Mouse (Mus musculus): ENCODE measurements around the gene Fam104a. TPM values are rescaled to one million over a fixed set of nuclear protein-coding genes. Genes with fewer than 3 reads are reported as not detected.

Fam104a gene
- 25.2 TPM for total RNA-seq (2023)

GRCm38 (mm10) chr11:113683957-113684706 lies at the start of gene Fam104a, which contains the start of gene D11Wsu47e:
Fam104a (minus strand) TSS chr11:113684155.
D11Wsu47e (plus strand) TSS chr11:113684412.

GRCm38 (mm10) chr11:113709731-113710256 lies 25.8 kb upstream of the Fam104a start, which contains the start of gene Cpsf4l:
Cpsf4l (minus strand) TSS chr11:113710017.

GRCm38 (mm10) chr11:113649353-113650210 lies 34.4 kb downstream of the Fam104a start, which contains the start of gene Slc39a11:
Slc39a11 (minus strand) TSS chr11:113650079.

DNA sequence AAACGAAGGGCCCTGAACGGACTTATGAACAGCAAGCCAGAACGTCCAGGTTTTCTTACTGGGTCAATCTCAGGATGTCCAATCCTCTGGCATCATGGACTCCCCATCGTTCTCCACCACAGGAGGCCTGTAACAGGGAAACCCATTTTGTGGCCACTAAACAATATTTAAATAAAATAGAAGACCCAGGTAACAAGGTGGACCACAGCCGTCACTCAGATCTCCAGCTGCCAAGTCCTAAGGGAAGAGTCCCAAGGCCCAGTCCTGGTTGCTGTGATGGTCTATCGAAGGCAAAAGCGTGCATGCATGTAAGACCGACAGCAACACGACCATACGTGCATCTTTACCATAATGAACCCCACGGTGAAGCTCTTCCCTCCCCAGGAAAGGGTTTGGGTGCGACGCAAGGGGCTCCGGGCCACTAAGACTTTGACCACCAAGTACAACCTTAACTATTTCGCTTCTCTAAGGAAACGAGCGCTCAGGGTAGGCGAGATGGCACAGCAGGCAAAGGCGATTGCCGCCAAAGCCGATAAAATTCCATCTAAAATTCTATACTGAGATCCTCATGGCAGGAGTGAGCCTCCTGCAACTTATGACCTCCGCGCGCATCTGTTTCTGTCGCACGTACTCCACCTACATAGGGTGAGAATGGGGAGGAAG lies 35.1 kb downstream of the Fam104a start, which contains the start of gene Cog1:
Gene Cog1, plus strand, starts transcription at position 480 of the 663 bp plus-strand sequence.

GRCm38 (mm10) chr11:113618672-113619419 lies 65.1 kb downstream of the Fam104a start, which contains the start of gene Sstr2:
Sstr2 (plus strand) TSS chr11:113619342.

Other genes starting within 250 kb of the Fam104a start
- gene Sstr2, start 64.8 kb downstream of the Fam104a start, total RNA-seq (2023), result not detected
- gene Cog1, start 35.0 kb downstream of the Fam104a start, total RNA-seq (2023), result 39.6 TPM
- 14.5 TPM for gene Slc39a11, start 34.1 kb downstream of the Fam104a start, total RNA-seq (2023)
- 9.8 TPM for gene D11Wsu47e, start 257 bp upstream of the Fam104a start, total RNA-seq (2023)
- not detected for gene Cpsf4l, start 25.9 kb upstream of the Fam104a start, total RNA-seq (2023)
- gene Cdc42ep4, start 67.7 kb upstream of the Fam104a start, total RNA-seq (2023), result 4.0 TPM